Mouse (Mus musculus): Measurements from ENCODE around the gene Pde5a.

DNA sequence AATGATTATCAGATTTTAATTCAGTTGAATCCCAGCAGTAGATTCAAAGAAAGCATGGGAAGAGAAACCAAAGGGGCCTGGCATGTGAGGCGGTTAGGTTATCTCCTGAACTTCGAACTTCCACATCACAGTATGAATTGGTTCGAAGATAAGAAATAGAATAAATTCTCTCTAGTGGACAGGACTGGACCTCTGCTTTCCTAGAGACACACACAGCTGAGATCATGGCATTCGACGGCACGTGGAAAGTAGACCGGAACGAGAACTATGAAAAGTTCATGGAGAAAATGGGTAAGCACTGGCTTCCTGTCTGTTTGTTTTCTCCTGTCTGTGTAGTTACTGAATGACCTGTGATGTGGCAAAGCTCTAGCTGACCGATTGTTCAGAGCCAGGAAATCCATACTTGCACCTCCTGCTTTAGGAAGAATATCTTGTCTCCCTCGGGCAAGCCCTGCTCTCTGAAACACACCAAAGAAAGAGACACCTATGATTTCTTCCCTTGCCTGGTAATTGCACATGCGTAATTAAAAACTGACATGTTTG, 166.5 kb downstream of the Pde5a start:
- no peak for TF ChIP-seq POLR2A (IDR thresholded peaks at IDR 0.05; ENCODE audit: control insufficient read depth, low read depth, low read length)
- TF ChIP-seq CTCF (IDR thresholded peaks at IDR 0.05; ENCODE audit: control insufficient read depth, insufficient read depth, insufficient replicate concordance, low read depth, low read length) = no peak
